Mouse (Mus musculus): ENCODE measurements at regions not wholly inside any gene's neighbourhood (a gene's known extent, or its start where the extent isn't known, plus 50 kb on each side); places are given as distances from the start of the nearest gene placed in this dataset.

DNA sequence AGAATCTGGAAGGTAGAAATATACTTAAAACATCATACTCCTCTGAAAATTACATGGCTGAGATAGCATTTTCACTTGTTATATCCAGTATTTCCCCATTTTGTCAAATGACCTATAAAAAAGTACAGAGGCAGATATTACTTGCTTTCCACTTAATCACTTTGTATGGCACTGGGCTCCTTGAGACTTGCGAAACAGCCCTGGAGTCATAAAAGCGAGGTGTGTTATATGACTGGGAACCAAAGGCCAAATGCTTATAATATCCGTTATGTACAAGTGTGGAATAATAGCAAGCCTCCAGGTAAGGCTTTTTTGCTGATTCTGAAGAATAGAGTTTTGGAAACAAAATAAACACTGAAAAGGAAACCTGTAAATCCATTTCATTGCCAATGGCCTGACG, 277.3 kb upstream of the Khdrbs2 start:
- Histone ChIP-seq H3K9me3 (ENCODE audit: low read length) (no peaks in the 10 kb centered on the region), H3K4me3 (replicated peaks; ENCODE audit: low read length) (no peak overlapping the region), H3K36me3 (ENCODE audit: insufficient read depth, low read length) (no peaks in the 10 kb centered on the region), H3K27me3 (ENCODE audit: insufficient read depth, low read length) (no peaks in the 10 kb centered on the region), H3K4me1 (replicated peaks; ENCODE audit: low read depth, low read length) (no peaks in the 10 kb centered on the region)
- TF ChIP-seq POU5F1 (IDR thresholded peaks at IDR 0.05; ENCODE audit: borderline replicate concordance, low read length) (no peak), NANOG (IDR thresholded peaks at IDR 0.05; ENCODE audit: borderline replicate concordance, low read length) (no peak), CTCF (conservative IDR thresholded peaks at IDR 0.05; ENCODE audit: low read length) (no peak)

DNA sequence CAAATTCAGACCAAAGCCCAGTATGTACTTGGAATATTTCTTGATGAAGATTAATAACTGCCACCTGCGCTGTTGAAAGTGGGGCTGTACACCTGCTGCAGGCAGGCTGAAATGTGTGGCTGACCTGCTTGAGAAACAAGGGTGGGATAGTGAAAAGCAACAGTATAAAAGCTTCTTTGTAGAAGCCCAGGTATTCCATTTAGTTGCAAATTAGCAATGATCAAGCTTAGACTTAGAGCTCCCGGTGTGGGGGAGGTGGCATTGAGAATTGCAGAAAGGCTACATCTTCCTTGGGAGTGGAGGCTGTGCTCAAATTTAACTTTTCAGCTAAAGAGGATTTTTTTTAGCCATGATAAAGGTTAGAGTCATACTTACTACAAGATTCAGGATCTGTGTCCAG, 240.5 kb upstream of the Khdrbs2 start:
- peaks cover 75% of the 10 kb centered on the region for H3K9me3 ChIP-seq (ENCODE audit: low read length)
- H3K36me3 ChIP-seq (ENCODE audit: insufficient read depth, low read length), result no peaks in the 10 kb centered on the region
- H3K4me1 ChIP-seq (replicated peaks; ENCODE audit: low read depth, low read length), result no peaks in the 10 kb centered on the region
- no peak for TF ChIP-seq CTCF (conservative IDR thresholded peaks at IDR 0.05; ENCODE audit: low read length)
- TF ChIP-seq NANOG (IDR thresholded peaks at IDR 0.05; ENCODE audit: borderline replicate concordance, low read length), result no peak
- TF ChIP-seq POU5F1 (IDR thresholded peaks at IDR 0.05; ENCODE audit: borderline replicate concordance, low read length), result no peak
- no peak overlapping the region for H3K4me3 ChIP-seq (replicated peaks; ENCODE audit: low read length)
- H3K27me3 ChIP-seq (ENCODE audit: insufficient read depth, low read length), result no peaks in the 10 kb centered on the region
